Mouse (Mus musculus) layer of hippocampus, adult 9-10 months (tissue): ENCODE data around the gene Poln.

Experiments used
- DNase-seq: peaks from one replicate; pipeline ENCODE4 v3.0.0; 2022; ENCODE audit warnings: low spot score

The Poln gene

DNA sequence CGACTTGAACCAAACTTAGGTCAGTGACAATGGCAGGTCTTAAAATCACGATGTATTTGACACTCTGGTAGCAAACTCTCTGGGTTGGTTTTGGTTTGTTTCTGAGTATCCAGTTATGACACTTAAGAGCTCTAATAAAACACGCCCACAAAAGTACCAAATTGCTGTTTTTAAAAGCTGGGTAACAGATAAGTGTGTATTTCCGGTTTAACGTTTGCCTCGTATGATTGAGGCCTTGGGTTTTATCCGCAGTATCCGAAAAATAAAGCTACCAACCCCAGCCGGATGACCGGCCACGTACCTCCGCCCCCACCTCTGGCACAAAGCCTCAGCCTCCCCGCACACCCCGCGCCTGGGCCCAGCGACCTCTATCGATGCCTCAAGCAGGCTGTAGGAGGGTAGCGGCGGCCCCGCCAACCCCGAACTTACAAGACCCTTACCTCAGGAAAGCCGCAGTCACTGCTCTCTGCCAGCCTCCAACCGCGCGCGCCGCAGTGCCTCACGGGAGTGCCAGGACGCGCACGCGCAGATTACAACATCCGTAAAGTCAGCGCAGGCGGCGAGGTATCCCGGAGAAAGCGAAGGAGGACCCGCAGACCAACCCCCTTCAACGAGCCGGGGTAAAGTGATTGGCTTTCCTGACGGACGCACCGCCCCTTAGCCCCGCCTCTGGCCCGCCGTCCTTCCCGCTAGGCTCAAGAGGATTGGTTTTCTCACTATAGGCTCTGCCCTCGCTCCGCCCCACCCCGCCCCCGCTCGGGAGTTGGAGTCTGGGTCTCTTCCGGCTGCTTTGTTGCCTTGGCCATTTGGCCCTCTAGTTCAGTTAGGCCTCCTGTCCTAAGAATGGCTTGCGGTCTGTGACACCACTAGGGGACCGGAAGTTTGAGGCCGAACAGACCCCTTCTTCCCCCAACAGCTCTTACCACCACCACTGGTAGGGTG is at the start of gene Poln, which contains the start of gene Haus3:
Gene Poln, minus strand, starts transcription at position 499 of the 942 bp plus-strand sequence.
Gene Haus3, minus strand, starts transcription at position 578 of the 942 bp plus-strand sequence.
- DNase-seq = peak; percentile 91

DNA sequence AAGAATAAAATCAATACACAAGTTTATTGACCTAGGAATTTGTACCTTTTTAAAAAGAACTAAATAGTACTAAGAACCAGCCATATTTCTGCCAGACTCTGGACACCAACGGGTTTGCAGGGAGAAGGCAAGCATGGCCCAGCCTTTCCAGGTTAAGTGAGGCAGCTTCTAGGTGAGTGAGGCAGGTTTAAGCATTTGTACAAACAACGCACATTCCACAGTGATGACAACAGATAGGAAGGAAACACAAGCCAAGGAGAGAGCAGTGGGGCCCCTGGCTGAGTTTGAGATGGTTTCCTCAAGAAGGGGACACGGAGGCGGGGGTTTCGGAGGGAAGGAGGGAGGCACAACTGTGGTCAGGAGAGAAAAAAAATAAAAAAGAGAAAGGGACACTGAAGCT is 49.4 kb upstream of the Poln start:
- DNase-seq = no peak

DNA sequence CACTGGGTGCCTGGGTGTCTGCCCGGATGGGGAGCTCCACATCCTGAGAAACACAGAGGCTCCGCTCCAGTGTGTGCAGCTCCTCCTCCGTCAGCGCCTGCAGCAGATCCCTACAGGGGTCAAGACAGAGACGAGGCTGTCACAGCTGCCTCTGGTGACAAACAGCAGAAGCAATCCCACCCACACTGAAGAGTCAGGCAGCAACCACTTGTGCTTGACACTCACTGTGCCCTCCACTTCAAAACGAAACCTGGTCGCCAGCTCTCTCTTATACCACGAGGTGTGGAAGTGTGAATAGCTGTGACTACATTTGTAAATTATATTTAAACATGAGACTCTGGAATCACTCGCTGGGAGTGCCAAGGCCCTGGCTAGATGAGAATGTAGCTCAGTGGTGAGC is 48.5 kb upstream of the Poln start:
- DNase-seq = no peak

DNA sequence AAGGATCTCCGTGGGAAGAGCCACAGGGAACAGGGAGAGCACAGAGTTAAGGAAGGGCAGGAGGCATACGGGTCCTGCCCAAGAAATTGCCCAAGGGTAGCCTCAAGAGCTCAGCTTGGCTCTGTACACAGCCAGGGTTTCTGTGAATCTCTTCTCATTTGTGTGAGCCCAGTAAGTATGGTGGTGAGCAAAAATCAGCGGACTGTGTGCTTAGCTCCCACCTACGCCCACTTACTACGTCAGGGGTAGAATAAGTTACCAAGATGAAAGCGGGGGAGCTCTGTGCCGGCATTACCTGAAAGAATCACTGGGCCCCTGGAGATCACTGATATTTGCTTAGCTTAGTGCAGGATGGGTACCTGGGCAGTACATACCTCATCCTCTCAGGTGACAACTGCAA is 46.8 kb upstream of the Poln start:
- DNase-seq = no peak

DNA sequence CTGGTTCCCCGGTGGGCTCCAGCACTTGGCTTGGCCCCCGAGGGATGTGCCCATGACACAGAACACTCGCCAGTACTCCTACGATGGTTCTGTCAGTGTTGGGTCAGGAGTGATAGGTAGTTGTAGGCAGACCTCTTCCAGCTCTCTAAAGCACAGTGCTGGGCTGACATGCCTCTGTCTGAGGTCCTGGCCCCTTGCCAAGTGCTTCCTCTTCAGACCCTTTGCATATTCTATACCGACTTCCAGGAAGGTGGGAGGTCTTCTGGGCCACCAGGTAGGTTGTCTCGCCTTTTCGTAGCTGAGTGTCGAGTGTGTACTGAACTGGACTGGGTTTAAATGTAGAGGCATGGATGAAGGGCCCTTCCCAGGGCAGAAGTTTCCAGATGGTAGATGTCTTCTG is 44.4 kb upstream of the Poln start:
- DNase-seq = no peak

DNA sequence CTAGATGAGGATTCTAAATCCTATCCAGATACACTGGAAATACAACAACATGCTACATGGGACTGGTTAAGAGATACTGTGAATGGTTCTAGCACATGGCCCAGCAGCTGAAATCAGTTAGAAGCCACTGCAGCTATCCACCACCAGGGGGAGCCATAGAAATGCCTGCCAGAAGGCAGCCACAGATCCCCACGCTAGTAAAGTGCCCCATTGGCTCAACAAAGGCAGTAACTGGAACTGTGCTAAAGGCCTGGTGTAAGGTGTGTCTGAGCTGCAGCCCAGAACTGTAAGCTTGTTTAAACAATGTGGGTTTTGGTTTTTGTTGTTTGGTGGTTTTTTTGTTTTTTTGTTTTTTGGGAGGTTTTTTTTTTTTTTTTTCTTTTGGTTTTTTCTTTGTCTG is 41.0 kb upstream of the Poln start:
- DNase-seq = peak; percentile 67

DNA sequence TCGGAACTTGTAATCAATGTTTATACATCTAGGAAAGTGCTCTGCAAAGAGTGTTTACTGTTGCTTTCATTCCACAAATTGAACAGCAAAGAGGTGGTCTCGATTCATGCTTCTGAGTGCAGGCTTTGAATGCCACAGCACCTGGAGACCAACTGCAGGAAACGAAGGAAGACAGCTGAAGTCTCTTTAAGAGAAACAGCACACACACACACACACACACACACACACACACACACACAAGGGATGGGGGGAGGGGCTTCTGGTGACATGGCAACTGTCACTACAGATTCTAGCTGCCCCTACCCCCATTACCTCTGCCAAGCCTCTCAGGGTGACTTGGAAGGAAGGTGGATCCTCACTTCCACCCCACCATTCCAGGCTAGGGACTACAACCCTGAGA is 38.3 kb upstream of the Poln start:
- no peak for DNase-seq

DNA sequence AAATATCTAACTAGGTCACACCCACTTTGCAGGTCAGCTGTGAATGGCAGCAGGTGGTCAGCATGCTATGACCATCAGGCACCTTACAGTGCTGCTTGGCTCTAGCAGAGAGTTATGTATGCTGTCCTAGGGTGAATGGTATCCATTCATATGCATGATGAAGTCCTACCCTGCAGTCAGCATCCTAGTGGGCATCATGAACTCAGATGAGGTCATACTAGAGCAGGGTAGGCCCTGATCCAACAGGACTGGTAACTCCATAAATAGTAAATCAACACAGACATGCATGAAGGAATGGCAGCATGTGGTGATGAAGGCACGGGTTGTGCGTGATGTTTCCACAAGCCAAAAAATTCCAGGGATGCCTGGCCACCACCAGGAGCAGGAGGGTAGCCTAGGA is 36.5 kb upstream of the Poln start:
- DNase-seq = no peak

DNA sequence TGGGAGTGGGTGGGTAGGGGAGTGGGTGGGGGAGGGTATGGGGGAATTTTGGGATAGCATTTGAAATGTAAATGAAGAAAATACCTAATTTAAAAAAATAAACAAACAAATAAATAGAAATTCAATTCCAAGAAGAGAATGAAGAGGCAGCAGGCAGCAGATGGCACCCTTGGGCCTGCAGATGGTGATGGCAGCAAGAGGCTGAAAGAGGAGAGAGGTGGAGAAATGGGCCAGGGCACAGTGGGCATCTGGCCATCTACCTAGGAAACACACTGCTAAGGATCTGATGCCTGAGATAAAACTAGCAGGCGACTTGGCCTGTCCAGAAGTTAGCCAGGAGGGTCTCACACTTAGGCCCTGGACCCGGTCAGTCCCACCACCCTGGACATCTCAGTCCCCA is 35.7 kb upstream of the Poln start:
- no peak for DNase-seq

DNA sequence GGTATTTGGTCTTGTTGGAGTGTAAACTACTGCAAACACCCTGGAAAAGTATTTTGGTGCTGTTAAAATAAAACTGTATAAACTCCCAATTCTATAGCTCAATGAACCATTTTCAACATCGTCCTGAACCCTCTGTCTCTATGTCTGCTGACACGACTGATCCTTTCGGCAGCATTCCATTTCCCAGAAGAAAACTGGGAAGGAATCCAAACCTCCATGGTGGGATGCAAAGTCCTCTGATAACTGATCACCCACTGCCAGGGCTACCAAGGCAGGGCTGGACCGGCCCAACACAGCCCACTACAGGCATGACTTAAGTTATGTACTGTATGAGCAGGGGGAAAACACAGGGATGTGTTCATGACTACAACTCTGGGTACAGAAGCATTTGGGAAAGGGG is 32.8 kb upstream of the Poln start:
- no peak for DNase-seq

DNA sequence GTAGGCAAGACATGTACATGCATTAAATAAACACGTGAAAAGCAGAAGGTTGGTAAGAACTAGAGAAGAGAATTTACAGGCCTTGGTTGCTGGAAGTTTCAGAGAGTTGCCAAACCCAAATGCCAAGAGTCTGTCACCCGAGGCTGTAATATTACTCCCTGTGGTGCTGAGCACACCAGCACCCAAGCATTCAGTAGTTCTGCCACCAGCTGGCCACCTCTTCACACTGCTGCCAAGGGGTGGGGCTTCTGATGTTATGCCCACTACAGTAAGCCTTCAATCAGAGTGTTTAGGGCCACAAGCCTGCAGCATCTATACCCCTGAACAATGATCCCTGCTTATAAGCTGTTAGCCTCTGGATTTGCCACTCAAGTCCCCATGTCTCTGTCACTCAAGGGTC is 32.1 kb upstream of the Poln start:
- no peak for DNase-seq

DNA sequence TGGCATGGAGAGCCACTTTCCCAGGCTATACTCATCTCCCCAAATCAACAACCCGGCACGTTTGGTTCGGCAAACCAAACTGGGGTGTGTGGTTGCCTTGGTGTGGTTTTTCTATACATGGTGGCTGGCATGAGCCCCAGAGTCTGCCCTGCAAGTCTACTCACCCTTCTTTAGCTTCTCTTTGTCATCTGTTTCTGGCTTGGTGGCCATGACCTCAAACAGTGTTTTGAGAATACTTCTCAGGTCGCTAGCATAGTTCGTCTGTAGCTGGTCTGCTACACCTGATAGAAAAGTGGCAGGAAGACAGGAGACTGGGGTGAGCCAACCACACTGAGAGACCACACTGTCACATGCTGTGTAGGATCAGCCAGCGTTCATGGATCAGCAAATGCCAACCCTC is 29.4 kb upstream of the Poln start:
- DNase-seq = no peak

DNA sequence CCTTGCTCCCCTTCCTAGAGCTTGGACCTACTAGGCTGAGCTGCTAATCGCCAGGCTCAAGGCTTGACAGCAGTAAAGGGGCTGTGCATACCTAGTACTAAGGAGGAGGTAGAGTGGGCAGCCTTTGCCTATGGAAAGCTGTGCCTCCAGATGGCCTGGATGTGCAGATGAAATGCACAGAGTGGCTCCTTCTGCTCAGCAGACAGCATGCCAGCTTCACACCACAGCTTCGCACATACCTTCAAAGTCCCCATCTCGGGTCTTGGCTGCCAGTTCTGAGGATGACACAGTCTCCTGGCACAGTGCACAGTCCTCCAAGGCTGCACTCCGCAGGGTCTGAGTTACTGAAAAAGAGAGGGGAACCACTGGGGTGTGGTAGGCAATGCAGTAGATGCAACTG is 28.0 kb upstream of the Poln start:
- no peak for DNase-seq

DNA sequence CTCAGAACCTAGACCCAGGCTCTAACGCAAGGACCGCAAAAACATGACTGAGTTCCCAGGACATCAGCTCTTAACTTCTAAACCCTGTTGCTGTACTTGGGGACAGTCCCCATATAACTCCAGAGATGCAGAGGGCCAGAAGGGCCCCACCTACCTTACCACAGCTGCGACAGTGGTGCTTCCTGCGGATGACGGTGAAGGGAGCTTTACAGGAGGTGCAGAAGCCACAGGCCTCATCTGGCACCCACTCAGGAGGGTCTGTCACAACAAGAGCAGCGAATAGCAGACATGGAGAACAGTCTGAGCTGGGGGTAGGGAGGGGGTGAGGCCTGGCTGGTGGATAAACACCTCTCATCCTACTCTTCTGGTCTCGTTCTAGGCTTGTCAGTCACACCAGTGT is 27.2 kb upstream of the Poln start:
- no peak for DNase-seq

DNA sequence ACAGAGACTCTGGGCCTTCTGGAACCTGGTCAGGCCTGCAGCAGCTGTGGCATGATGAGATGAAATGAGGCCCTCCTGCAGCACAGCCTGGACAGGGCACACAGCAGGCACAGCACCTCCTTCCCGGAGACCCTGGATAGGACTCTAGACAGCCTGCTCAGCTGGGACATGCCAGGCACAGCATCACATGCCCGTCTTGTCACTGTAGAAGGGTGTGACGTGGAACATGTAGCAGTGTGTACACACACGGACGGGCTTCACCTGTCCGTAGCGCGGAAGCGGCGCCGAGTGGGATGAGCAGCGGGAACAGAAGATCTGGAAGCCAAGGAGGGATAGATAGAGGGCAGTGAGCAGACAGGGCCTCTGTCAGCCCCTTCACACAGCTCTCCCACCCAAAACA is 26.5 kb upstream of the Poln start:
- DNase-seq = no peak

DNA sequence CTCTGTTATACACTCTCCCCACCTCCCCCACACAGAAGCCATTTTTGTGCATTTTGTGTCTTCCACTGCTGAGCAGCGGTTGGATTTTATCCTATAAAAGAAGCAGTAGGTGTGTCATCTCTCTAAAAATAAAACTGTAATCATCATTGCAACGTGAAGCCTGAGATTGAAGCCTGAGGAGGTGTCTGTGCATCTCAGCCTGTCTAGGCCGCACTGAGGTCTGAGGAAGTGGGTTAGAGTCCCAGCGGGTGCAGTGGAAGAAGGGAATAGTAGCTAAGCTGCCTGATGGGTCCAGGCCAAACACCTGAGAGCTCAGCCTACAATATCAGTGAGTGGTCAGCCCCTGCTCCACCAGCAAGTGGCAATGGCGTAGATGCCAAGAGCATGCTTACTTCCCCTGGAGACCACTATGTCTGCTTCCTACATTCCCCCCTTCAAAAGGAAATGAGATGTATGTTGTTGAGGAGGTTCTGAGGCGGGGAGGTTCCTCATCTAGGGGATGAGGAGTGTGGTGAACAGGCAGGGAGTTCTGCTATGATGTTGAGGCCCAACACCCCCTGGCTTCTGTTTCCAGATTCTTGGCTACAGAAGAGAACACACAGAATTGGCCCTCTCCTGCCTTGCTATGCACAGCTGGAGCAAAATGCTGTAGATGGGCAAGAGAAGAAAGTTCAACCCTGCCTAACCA is 25.9 kb upstream of the Poln start:
- no peak for DNase-seq

DNA sequence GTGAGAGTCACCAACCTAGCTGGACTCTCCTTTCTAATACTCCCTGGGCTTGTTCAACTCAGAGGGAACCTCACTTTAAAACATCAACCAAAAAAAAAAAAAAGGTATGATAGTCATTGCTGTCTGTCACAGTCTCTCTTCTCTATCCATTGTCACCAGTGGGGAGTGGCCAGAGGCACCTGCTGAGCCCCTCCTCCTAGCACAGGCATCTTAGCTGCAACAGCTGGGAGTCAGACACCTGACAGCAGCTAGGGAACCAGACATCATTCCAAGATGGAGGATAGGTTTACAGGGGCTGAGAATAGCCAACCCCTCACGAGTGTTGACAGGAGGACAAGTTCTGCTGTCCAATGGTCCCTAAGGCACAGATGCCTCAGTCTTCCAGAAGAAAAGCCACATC is 25.2 kb upstream of the Poln start:
- DNase-seq = no peak

DNA sequence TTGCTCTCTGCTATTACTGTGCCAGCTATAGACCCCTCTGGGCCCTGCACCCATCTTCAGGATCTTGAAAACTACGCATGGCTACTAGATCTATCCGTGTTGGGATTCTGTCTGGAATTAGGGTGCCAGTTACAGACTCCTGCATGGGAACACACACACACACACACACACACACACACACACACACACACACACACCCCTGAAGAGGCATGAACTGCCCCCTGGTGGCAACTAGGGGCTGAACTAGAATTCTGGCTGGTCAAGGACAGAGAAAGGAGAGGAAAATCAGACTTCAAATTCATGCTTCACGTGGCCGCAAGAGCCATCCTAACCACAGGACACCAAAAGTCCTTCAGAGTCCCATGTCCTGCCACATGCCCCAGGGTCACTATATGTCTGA is 22.6 kb upstream of the Poln start:
- DNase-seq = no peak

DNA sequence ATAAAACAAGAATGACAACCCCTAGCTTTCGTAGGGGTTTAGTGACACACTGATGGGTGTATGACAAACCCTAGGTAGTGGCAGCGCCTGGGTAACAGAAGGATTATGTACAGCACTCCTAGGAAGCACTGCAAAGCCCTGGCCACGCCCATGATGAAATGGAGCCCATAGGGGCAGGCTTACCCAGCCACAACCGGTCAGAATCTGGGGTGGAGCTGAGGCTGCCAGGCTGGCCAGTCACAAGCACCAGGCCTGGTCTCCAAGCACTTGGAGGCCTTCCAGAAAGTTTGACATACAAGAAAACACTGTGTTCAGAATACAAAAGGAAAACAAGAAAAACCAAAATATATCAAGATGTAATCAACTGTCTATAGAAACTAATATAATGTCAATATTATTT is 21.8 kb upstream of the Poln start:
- no peak for DNase-seq

DNA sequence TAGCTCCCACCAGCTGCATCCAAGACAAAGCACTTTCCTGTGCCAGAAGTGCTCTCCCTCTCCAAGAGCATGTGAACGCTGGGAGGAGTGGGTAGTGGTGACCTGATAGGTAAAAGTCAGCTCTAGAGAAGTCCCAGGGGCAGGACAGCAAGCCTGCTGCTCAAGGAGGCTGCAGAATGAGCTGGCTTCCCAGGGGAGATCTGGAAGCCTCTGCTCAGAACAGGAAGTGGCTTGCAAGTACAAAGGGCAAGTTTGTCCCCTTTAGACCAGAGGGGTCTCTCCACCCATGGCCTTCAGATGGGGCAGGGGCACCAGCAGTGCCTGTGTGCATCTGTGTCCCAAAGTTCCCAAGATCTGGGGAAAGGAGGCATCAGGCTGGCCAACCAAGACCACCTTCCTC is 20.3 kb upstream of the Poln start:
- DNase-seq = no peak

DNA sequence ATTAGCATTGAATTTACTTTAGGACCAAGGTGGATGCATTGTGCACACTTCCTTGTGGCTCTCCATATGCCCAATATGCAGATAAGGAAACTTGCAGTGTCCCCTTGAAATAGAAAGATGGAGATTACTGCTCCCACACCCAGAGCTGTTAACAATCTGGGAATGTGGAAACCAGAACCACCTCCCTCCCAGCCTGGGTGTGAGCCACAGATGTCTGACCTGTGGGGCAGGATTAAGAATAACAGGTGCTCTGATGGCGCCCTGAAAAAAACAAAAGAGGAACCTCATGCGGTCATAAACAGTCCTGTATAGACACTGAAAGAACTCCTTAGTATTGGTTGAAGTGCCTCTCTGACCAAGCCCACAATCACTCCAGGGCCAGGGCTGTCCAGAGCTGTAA is 19.6 kb upstream of the Poln start:
- no peak for DNase-seq

DNA sequence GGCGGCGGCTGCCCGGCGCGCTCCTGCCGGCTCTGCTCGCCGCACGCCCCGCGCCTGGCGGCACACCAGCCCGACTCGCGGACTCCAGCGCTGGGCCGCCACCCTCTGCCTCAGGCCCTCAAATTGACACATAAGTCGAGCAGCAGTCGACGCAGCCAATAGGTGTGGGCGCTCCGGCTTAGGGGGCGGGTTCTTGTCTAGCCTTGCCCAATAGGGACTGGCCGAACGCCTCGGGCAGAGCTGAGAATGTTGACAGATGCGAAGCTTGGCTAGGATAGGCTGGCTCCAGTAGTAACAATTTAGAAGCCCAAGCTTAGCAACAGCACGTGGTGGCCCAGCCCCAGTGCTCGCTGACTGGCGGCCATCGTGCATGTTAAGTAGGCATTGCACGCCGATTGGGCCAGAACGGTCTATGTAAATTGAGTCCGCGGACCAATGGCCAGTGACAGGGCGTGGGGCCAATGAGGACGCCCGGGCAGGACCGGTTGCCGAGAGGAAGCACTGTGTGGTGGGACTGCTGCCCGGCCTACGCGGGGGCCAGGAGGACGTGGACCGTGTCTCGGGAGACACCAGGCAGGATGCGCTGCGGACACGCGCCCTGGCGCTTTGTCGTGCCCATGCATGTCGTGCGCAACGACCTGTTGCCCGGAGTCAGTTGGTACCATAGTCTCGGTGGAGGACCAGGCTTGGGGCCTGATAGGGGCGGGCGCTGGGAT is 18.5 kb upstream of the Poln start, which contains the start of gene Mxd4:
Gene Mxd4, minus strand, starts transcription at position 120 of the 716 bp plus-strand sequence.
- DNase-seq = peak; percentile 99

DNA sequence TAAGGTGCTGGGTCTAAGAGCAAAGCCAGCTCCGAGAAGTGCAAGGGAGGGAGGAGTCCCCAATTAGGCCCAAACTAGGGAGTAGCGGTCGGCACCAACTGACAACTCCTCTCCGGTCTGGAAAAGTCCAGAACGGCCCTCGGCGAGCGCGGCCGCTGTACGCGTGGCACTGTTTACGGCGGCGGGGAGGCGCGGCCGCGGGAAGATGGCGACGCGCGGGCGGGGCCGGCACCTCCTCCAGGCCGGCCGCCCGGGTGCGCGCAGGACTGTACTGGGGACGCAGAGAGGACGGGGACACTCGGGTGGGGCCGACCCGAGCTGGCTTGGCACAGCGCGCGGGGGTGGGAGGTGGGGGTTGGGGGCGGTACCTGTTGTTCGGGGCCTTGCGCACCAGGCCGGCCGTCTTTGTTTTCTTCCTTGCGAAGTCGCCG is 17.7 kb upstream of the Poln start:
- no peak for DNase-seq
